22 mouse cellular contexts compared by ENCODE assay signal in genomic region chr9:59942501-59943085, GRCm38 (mm10). TPM values are rescaled to one million over a fixed set of nuclear protein-coding genes. Genes with fewer than 3 reads are reported as not detected.
DNase-seq lines count a peak whose midpoint lies in the region; ATAC-seq lines count a peak whose summit lies in the region.
"Had no signal": no experiment of that assay in that cellular context is flagged by ENCODE, and none has a peak within 500 bp of the region (broad histone marks: within the 10 kb centered on the region; RNA-seq: fewer than 3 reads in every experiment).

No protein-coding gene starts in this region.

- no peaks in the 10 kb centered on the region for H3K4me1 ChIP-seq in embryonic facial prominence, embryonic 14.5 days (ENCODE audit: control insufficient read depth, insufficient read depth, low read length)
- peaks cover 14% of the 10 kb centered on the region for H3K4me1 ChIP-seq in embryonic facial prominence, embryonic 10.5 days
- H3K4me1 ChIP-seq in midbrain, embryonic 11.5 days (ENCODE audit: control insufficient read depth, insufficient read depth, low read length): no peaks in the 10 kb centered on the region
- no peaks in the 10 kb centered on the region for H3K4me1 ChIP-seq in midbrain, embryonic 15.5 days

- no peaks in the 10 kb centered on the region for H3K27me3 ChIP-seq in embryonic facial prominence, embryonic 14.5 days (replicated peaks; ENCODE audit: control insufficient read depth, insufficient read depth, low read length)
- H3K27me3 ChIP-seq in embryonic facial prominence, embryonic 10.5 days (replicated peaks; ENCODE audit: low read depth, poor library complexity, severe bottlenecking): no peaks in the 10 kb centered on the region
- H3K27me3 ChIP-seq in midbrain, embryonic 11.5 days (ENCODE audit: control insufficient read depth, insufficient read depth, low read length): no peaks in the 10 kb centered on the region
- H3K27me3 ChIP-seq in midbrain, embryonic 15.5 days (replicated peaks): no peaks in the 10 kb centered on the region
- H3K27me3 ChIP-seq: heart, embryonic 15.5 days; lung, embryonic 15.5 days had no signal

- no peaks in the 10 kb centered on the region for H3K36me3 ChIP-seq in embryonic facial prominence, embryonic 14.5 days (ENCODE audit: control insufficient read depth, insufficient read depth, low read length)
- H3K36me3 ChIP-seq in embryonic facial prominence, embryonic 10.5 days (replicated peaks): no peaks in the 10 kb centered on the region
- H3K36me3 ChIP-seq in midbrain, embryonic 11.5 days (ENCODE audit: control insufficient read depth, insufficient read depth, low read length): no peaks in the 10 kb centered on the region
- no peaks in the 10 kb centered on the region for H3K36me3 ChIP-seq in midbrain, embryonic 15.5 days (replicated peaks)
- H3K36me3 ChIP-seq: heart, embryonic 15.5 days; liver, embryonic 12.5 days; lung, embryonic 15.5 days had no signal

- no peak overlapping the region for H3K9ac ChIP-seq in embryonic facial prominence, embryonic 14.5 days (ENCODE audit: low read depth, low read length)
- H3K9ac ChIP-seq in midbrain, embryonic 11.5 days (ENCODE audit: low read length): no peak overlapping the region
- H3K9ac ChIP-seq in midbrain, embryonic 15.5 days: no peak overlapping the region
- H3K9ac ChIP-seq: forebrain, postnatal 0 days; heart, embryonic 15.5 days; hindbrain, embryonic 14.5 days; liver, embryonic 12.5 days; lung, embryonic 15.5 days had no signal

- ATAC-seq in embryonic facial prominence, embryonic 14.5 days (ENCODE audit: low read depth): no peak
- no peak for ATAC-seq in midbrain, embryonic 11.5 days (ENCODE audit: low FRiP score)
- ATAC-seq in midbrain, embryonic 15.5 days (replicated peaks): no peak
- ATAC-seq: forebrain, postnatal 0 days; liver, embryonic 12.5 days had no signal

- no peak overlapping the region for H3K4me2 ChIP-seq in embryonic facial prominence, embryonic 14.5 days (ENCODE audit: low read depth, low read length)
- no peak overlapping the region for H3K4me2 ChIP-seq in midbrain, embryonic 11.5 days
- no peak overlapping the region for H3K4me2 ChIP-seq in midbrain, embryonic 15.5 days
- H3K4me2 ChIP-seq: hindbrain, embryonic 14.5 days; liver, embryonic 12.5 days; lung, embryonic 15.5 days had no signal

- no peak overlapping the region for H3K27ac ChIP-seq in embryonic facial prominence, embryonic 14.5 days (replicated peaks; ENCODE audit: low read depth, low read length)
- no peak overlapping the region for H3K27ac ChIP-seq in embryonic facial prominence, embryonic 10.5 days (replicated peaks)
- H3K27ac ChIP-seq in midbrain, embryonic 11.5 days (ENCODE audit: low read depth, low read length): no peak overlapping the region
- H3K27ac ChIP-seq in midbrain, embryonic 15.5 days: no peak overlapping the region
- H3K27ac ChIP-seq: hindbrain, embryonic 14.5 days; liver, embryonic 12.5 days had no signal

- no peak overlapping the region for H3K4me3 ChIP-seq in embryonic facial prominence, embryonic 14.5 days (ENCODE audit: low read depth, low read length)
- H3K4me3 ChIP-seq in embryonic facial prominence, embryonic 10.5 days: no peak overlapping the region
- H3K4me3 ChIP-seq in midbrain, embryonic 11.5 days (ENCODE audit: low read depth, low read length): no peak overlapping the region
- no peak overlapping the region for H3K4me3 ChIP-seq in midbrain, embryonic 15.5 days
- H3K4me3 ChIP-seq: heart, embryonic 15.5 days; liver, embryonic 12.5 days; lung, embryonic 15.5 days had no signal

- no peaks in the 10 kb centered on the region for H3K9me3 ChIP-seq in embryonic facial prominence, embryonic 14.5 days (ENCODE audit: control insufficient read depth, low read length)
- no peaks in the 10 kb centered on the region for H3K9me3 ChIP-seq in embryonic facial prominence, embryonic 10.5 days
- H3K9me3 ChIP-seq in midbrain, embryonic 11.5 days (ENCODE audit: control insufficient read depth, low read length): no peaks in the 10 kb centered on the region
- no peaks in the 10 kb centered on the region for H3K9me3 ChIP-seq in midbrain, embryonic 15.5 days
- H3K9me3 ChIP-seq: heart, embryonic 15.5 days; liver, embryonic 12.5 days; lung, embryonic 15.5 days had no signal

- WGBS in embryonic facial prominence, embryonic 14.5 days: 36% methylated on average over 5 of the region's 5 CpGs
- WGBS in embryonic facial prominence, embryonic 10.5 days: 68% methylated on average over 5 of the region's 5 CpGs
- WGBS in midbrain, embryonic 11.5 days: 70% methylated on average over 5 of the region's 5 CpGs
- 64% methylated on average over 5 of the region's 5 CpGs for WGBS in midbrain, embryonic 15.5 days

- DNase-seq in embryonic facial prominence, embryonic 14.5 days (ENCODE audit: low spot score): peak; percentile 67
- no peak for DNase-seq in embryonic facial prominence, embryonic 10.5 days (ENCODE audit: low spot score)
- peak; percentile 9 to 34 for DNase-seq in kidney, postnatal 25 days
- DNase-seq in kidney, postnatal 10 days: no peak
- DNase-seq in midbrain, embryonic 11.5 days (ENCODE audit: low spot score, missing footprints): peak; percentile 54
- DNase-seq in naive thymus-derived CD4-positive, alpha-beta T cell, adult 2 months (ENCODE audit: low read depth): peak; percentile 51
- no peak for DNase-seq in frontal cortex, postnatal 25 days (ENCODE audit: low spot score in 2 of 2)
- DNase-seq: adrenal gland, postnatal 25 days; cerebellum, adult 9-11 months; forebrain, postnatal 0 days; gastrocnemius, postnatal 25 days; heart, postnatal 36 days; layer of hippocampus, adult 9-11 months; lung, postnatal 4 days had no signal

RNA-seq across cellular contexts. Expression of gene Nr2e3, which starts 17.9 kb away (rescaled TPM):
- 0.41 and 0.60 TPM in 2 replicates for polyA plus RNA-seq in embryonic facial prominence, embryonic 14.5 days (2014; fragmentation: Nextera tagmentation; extraction: Ambion mirVana)
- polyA plus RNA-seq in embryonic facial prominence, embryonic 10.5 days (2016; fragmentation: Nextera tagmentation; extraction: Ambion mirVana): 0.21 and 0.51 TPM in 2 replicates
- polyA plus RNA-seq in midbrain, embryonic 11.5 days (2014; fragmentation: Nextera tagmentation; extraction: Ambion mirVana): not detected in 2 replicates
- polyA plus RNA-seq in midbrain, embryonic 15.5 days (2015; fragmentation: Nextera tagmentation; extraction: Ambion mirVana): not detected in 2 replicates
- polyA plus RNA-seq: cortical plate, adult 2 months; forebrain, embryonic 11.5 days; forebrain, postnatal 0 days; heart, embryonic 15.5 days; hindbrain, embryonic 14.5 days; liver, embryonic 12.5 days; lung, embryonic 15.5 days; neural tube, embryonic 11.5 days had no signal

Comparison
In these comparisons a context has a peak if more than half of its experiments do, and no peak if none do; other contexts are left out.
1. DNase-seq: peak in embryonic facial prominence, embryonic 14.5 days (single experiment), kidney, postnatal 25 days (2 of 2), midbrain, embryonic 11.5 days (single experiment) and naive thymus-derived CD4-positive, alpha-beta T cell, adult 2 months (single experiment); none in embryonic facial prominence, embryonic 10.5 days (single experiment), kidney, postnatal 10 days (single experiment) and frontal cortex, postnatal 25 days (0 of 2).